ENCODE assay signal across 33 mouse cellular contexts in genomic region chr4:133511050-133511449, GRCm38 (mm10). TPM values are rescaled to one million over a fixed set of nuclear protein-coding genes. Genes with fewer than 3 reads are reported as not detected.
DNase-seq lines count a peak whose midpoint lies in the region; ATAC-seq and TF ChIP-seq lines count a peak whose summit lies in the region.
"Had no signal": no experiment of that assay in that cellular context is flagged by ENCODE, and none has a peak within 500 bp of the region (broad histone marks: within the 10 kb centered on the region; RNA-seq: fewer than 3 reads in every experiment).

No protein-coding gene starts in this region.

- WGBS in cerebellum, adult 2 months: 22% methylated on average over 5 of the region's 5 CpGs

- H3K9me3 ChIP-seq in ES-E14 (ENCODE audit: control insufficient read depth, insufficient read depth, low read depth, low read length): no peaks in the 10 kb centered on the region
- H3K9me3 ChIP-seq: embryonic facial prominence, embryonic 12.5 days; embryonic facial prominence, embryonic 15.5 days; G1E; heart, embryonic 12.5 days; heart, embryonic 15.5 days; hindbrain, embryonic 10.5 days; hindbrain, embryonic 13.5 days; intestine, embryonic 15.5 days had no signal

- intact Hi-C loops in gastrocnemius, postnatal 14 days (cut with DNase I; ENCODE audit: low total_unique reads): loop anchor here (5.0 kb wide), 1 partner anchor 34 kb away; no protein-coding TSS in a partner anchor

- no peaks in the 10 kb centered on the region for H3K36me3 ChIP-seq in ES-E14 (ENCODE audit: control insufficient read depth, insufficient read depth, low read length, poor library complexity, severe bottlenecking)
- H3K36me3 ChIP-seq: embryonic facial prominence, embryonic 12.5 days; embryonic facial prominence, embryonic 15.5 days; G1E; heart, embryonic 12.5 days; heart, embryonic 15.5 days; hindbrain, embryonic 10.5 days; hindbrain, embryonic 13.5 days; intestine, embryonic 15.5 days had no signal

- H3K27ac ChIP-seq in cerebellum, adult 2 months (ENCODE audit: insufficient read depth, low read length): peak overlapping the region; percentile 19; the same call in 1 of the 2 replicates
- H3K27ac ChIP-seq in ES-E14 (ENCODE audit: insufficient read depth, low read depth, low read length, poor library complexity, severe bottlenecking): no peak overlapping the region
- H3K27ac ChIP-seq: embryonic facial prominence, embryonic 12.5 days; embryonic facial prominence, embryonic 15.5 days; gastrocnemius, adult 2 months; heart, embryonic 15.5 days; hindbrain, embryonic 10.5 days; hindbrain, embryonic 13.5 days; intestine, embryonic 15.5 days had no signal

- H3K27me3 ChIP-seq in cerebellum, adult 2 months (ENCODE audit: control insufficient read depth, insufficient read depth, low read length): no peaks in the 10 kb centered on the region
- H3K27me3 ChIP-seq: intestine, embryonic 15.5 days; Patski had no signal

- ATAC-seq in cerebellum, adult (ENCODE audit: insufficient number of reproducible peaks, low FRiP score, low TSS enrichment): no peak
- ATAC-seq: CD4-positive, CD25-positive, alpha-beta regulatory T cell, adult 4 months; forebrain, embryonic 14.5 days; forebrain, postnatal 0 days; hindbrain, embryonic 16.5 days; intestine, embryonic 15.5 days; Patski had no signal

- peak in 1 of 2 experiments; percentile 74 for DNase-seq in cerebellum, adult 2 months
- no peak for DNase-seq in ES-E14 (ENCODE audit: low read depth, low spot score)
- peak; percentile 79 for DNase-seq in cerebellum, adult 9-10 months
- no peak for DNase-seq in kidney, adult 18-20 months
- DNase-seq in gastrocnemius, postnatal 14 days: no peak
- DNase-seq: adrenal gland, postnatal 10 days; adrenal gland, postnatal 36 days; forebrain, postnatal 0 days; gastrocnemius, adult 2 months; gastrocnemius, postnatal 25 days; heart, adult 18-20 months; heart, postnatal 10 days; heart, postnatal 36 days; kidney, adult 11 months; kidney, adult 9 months had no signal

- no peak overlapping the region for H3K4me3 ChIP-seq in cerebellum, adult 2 months (replicated peaks; ENCODE audit: insufficient read depth, low read depth, low read length)
- peak overlapping the region; percentile 19 to 36; a peak in 2 of 4 replicates for H3K4me3 ChIP-seq in ES-E14 (ENCODE audit: insufficient read depth in 1 of 2, low read depth in 1 of 2, low read length in 2 of 2, poor library complexity in 1 of 2, severe bottlenecking in 1 of 2)
- H3K4me3 ChIP-seq: embryonic facial prominence, embryonic 12.5 days; embryonic facial prominence, embryonic 15.5 days; gastrocnemius, adult 2 months; heart, embryonic 12.5 days; heart, embryonic 15.5 days; hindbrain, embryonic 10.5 days; hindbrain, embryonic 13.5 days; intestine, embryonic 15.5 days had no signal

- H3K9ac ChIP-seq in ES-E14 (ENCODE audit: insufficient read depth, low read depth, low read length, poor library complexity, severe bottlenecking): no peak overlapping the region
- H3K9ac ChIP-seq: embryonic facial prominence, embryonic 12.5 days; embryonic facial prominence, embryonic 15.5 days; forebrain, postnatal 0 days; heart, embryonic 12.5 days; heart, embryonic 15.5 days; hindbrain, embryonic 13.5 days; intestine, embryonic 15.5 days had no signal

- in situ Hi-C loops in ES-E14 (cut with MboI; ENCODE audit: low sequenced_read_pairs in 2 of 2, unreplicated experiment in 2 of 2): no loop called here

- peaks cover 17% of the 10 kb centered on the region for H3K4me1 ChIP-seq in cerebellum, adult 2 months (ENCODE audit: control insufficient read depth, insufficient read depth, low read length)
- H3K4me1 ChIP-seq in ES-E14 (ENCODE audit: control insufficient read depth in 2 of 2, insufficient read depth in 2 of 2, low read length in 2 of 2, poor library complexity in 1 of 2): peaks cover 0 to 5% of the 10 kb centered on the region in 2 experiments; a peak in 1 of 4 replicates
- H3K4me1 ChIP-seq: embryonic facial prominence, embryonic 12.5 days; embryonic facial prominence, embryonic 15.5 days; heart, embryonic 12.5 days; heart, embryonic 15.5 days; hindbrain, embryonic 10.5 days; hindbrain, embryonic 13.5 days; intestine, embryonic 15.5 days had no signal

- TF ChIP-seq CTCF in cerebellum, adult 2 months (IDR thresholded peaks at IDR 0.05; ENCODE audit: borderline replicate concordance, insufficient read depth, low read depth, low read length): no peak

- TF ChIP-seq POLR2A in cerebellum, adult 2 months (IDR thresholded peaks at IDR 0.05; ENCODE audit: borderline replicate concordance, insufficient read depth, low read length): no peak

TF ChIP-seq in ES-E14, 5 proteins besides CTCF, POLR2A, EP300 and RAD21:
- TF ChIP-seq ZNF384 (IDR thresholded peaks at IDR 0.05; ENCODE audit: low read depth, low read length) (no peak), ZC3H11A (IDR thresholded peaks at IDR 0.05; ENCODE audit: borderline replicate concordance, low read depth, low read length) (no peak), MAFK (IDR thresholded peaks at IDR 0.05; ENCODE audit: insufficient read depth, low read depth, low read length) (no peak), HCFC1 (IDR thresholded peaks at IDR 0.05; ENCODE audit: borderline replicate concordance, insufficient read depth, low read length) (no peak), CHD2 (IDR thresholded peaks at IDR 0.05; ENCODE audit: low read depth, low read length) (no peak)

RNA-seq across cellular contexts. Expression of gene Kdf1, which starts 7.7 kb away (rescaled TPM):
- 0.10 TPM in 1 of 2 replicates, not detected in the other for polyA plus RNA-seq in cerebellum, adult 2 months (2012; rRNA removed)
- total RNA-seq in ES-E14 (2012; rRNA removed): 3.4 and 4.1 TPM in 2 replicates
- not detected for total RNA-seq in gastrocnemius, postnatal 14 days (2021)
- total RNA-seq: common myeloid progenitor, adult 5-6 weeks; forebrain, postnatal 0 days; G1E; gastrocnemius, adult 2 months; gastrocnemius, postnatal 25 days; heart, adult 18-20 months; heart, postnatal 10 days; heart, postnatal 36 days had no signal
- polyA plus RNA-seq: G1E had no signal

RNA-seq across cellular contexts. Expression of gene Trnp1, which starts 12.7 kb away (rescaled TPM):
- polyA plus RNA-seq in cerebellum, adult 2 months (2012; rRNA removed): 153 and 162 TPM in 2 replicates
- 0.90 and 0.94 TPM in 2 replicates for total RNA-seq in ES-E14 (2012; rRNA removed)
- 1 to 10 TPM; 1.1 to 1.7 TPM for total RNA-seq in gastrocnemius, postnatal 14 days (2021)
- total RNA-seq: common myeloid progenitor, adult 5-6 weeks had no signal
- polyA plus RNA-seq: CD4-positive, CD25-positive, alpha-beta regulatory T cell, adult 4 months; G1E had no signal

RNA-seq across cellular contexts. Expression of gene Tent5b, which starts 31.1 kb away (rescaled TPM):
- 0.21 and 0.26 TPM in 2 replicates for polyA plus RNA-seq in cerebellum, adult 2 months (2012; rRNA removed)
- total RNA-seq in ES-E14 (2012; rRNA removed): 7.5 and 8.5 TPM in 2 replicates
- 1 to 10 TPM in 1 of 2 experiments, under 1 TPM in 1; 0.21 to 1.0 TPM for total RNA-seq in gastrocnemius, postnatal 14 days (2021)
- total RNA-seq: common myeloid progenitor, adult 5-6 weeks; G1E had no signal
- polyA plus RNA-seq: CD4-positive, CD25-positive, alpha-beta regulatory T cell, adult 4 months; G1E had no signal

RNA-seq across cellular contexts. Expression of gene Nudc, which starts 34.7 kb away (rescaled TPM):
- polyA plus RNA-seq in cerebellum, adult 2 months (2012; rRNA removed): 197 and 231 TPM in 2 replicates
- 340 and 358 TPM in 2 replicates for total RNA-seq in ES-E14 (2012; rRNA removed)
- total RNA-seq in gastrocnemius, postnatal 14 days (2021): 10 to 100 TPM; 49.4 to 51.3 TPM

RNA-seq across cellular contexts. Expression of gene Nr0b2, which starts 42.1 kb away (rescaled TPM):
- 2.1 and 2.6 TPM in 2 replicates for polyA plus RNA-seq in cerebellum, adult 2 months (2012; rRNA removed)
- total RNA-seq in ES-E14 (2012; rRNA removed): 0.31 and 0.32 TPM in 2 replicates
- total RNA-seq in gastrocnemius, postnatal 14 days (2021): not detected
- total RNA-seq: common myeloid progenitor, adult 5-6 weeks; forebrain, postnatal 0 days; G1E; gastrocnemius, adult 2 months; gastrocnemius, postnatal 25 days had no signal
- polyA plus RNA-seq: brain, embryonic 14.5 days; C2C12; embryonic facial prominence, embryonic 12.5 days; forebrain, embryonic 14.5 days; forebrain, postnatal 0 days; frontal cortex, adult 2 months; gonadal fat pad, adult 2 months; hindbrain, embryonic 13.5 days; hindbrain, embryonic 16.5 days; Patski had no signal
